Mouse (Mus musculus): ENCODE results near the gene Rcor1.

GRCm38 (mm10) chr12:111095086-111095485 is 55.9 kb downstream of the Rcor1 start:
- TF ChIP-seq CTCF (IDR thresholded peaks at IDR 0.05; ENCODE audit: borderline replicate concordance, extremely low read depth, insufficient read depth, insufficient read length) (no peak), POLR2A (IDR thresholded peaks at IDR 0.05; ENCODE audit: borderline replicate concordance, extremely low read depth, insufficient read depth, insufficient read length, poor library complexity, severe bottlenecking) (no peak)
